Comparison of ENCODE assay signal across 8 mouse cellular contexts in genomic region chr8:105604804-105605381, GRCm38 (mm10). TPM values are rescaled to one million over a fixed set of nuclear protein-coding genes. Genes with fewer than 3 reads are reported as not detected.
DNase-seq lines count a peak whose midpoint lies in the region; ATAC-seq and TF ChIP-seq lines count a peak whose summit lies in the region.

Gene Ripor1, plus strand, starts transcription at chr8:105605255.

- peak; percentile 90 for ATAC-seq in intestine, embryonic 15.5 days
- peak; percentile 61 for ATAC-seq in limb, embryonic 11.5 days (ENCODE audit: insufficient number of reproducible peaks, low FRiP score, low TSS enrichment, low read depth)
- peak; percentile 74 for ATAC-seq in midbrain, embryonic 12.5 days (ENCODE audit: low FRiP score, low read depth)

- no peaks in the 10 kb centered on the region for H3K9me3 ChIP-seq in intestine, embryonic 15.5 days
- no peaks in the 10 kb centered on the region for H3K9me3 ChIP-seq in limb, embryonic 11.5 days (ENCODE audit: control insufficient read depth, low read length)
- no peaks in the 10 kb centered on the region for H3K9me3 ChIP-seq in midbrain, embryonic 12.5 days

- DNase-seq in urinary bladder, adult 18-20 months (ENCODE audit: low spot score in 2 of 2): peak; percentile 63 to 77
- no peak for DNase-seq in urinary bladder, postnatal 10 days (ENCODE audit: low spot score)
- DNase-seq in embryo, embryonic 11.5 days (ENCODE audit: low read depth, low spot score): peak; percentile 73
- DNase-seq in gastrocnemius, postnatal 4 days (ENCODE audit: low spot score in 2 of 2): peak; percentile 71 to 81
- DNase-seq in limb, embryonic 11.5 days (ENCODE audit: low spot score): peak; percentile 84
- DNase-seq in spleen, adult 2 months (ENCODE audit: low read depth in 1 of 2, low spot score in 2 of 2): peak; percentile 54 to 74

- H3K27me3 ChIP-seq in intestine, embryonic 15.5 days (replicated peaks): no peaks in the 10 kb centered on the region
- H3K27me3 ChIP-seq in limb, embryonic 11.5 days (ENCODE audit: control insufficient read depth, insufficient read depth, low read length): no peaks in the 10 kb centered on the region
- peaks cover 4% of the 10 kb centered on the region for H3K27me3 ChIP-seq in midbrain, embryonic 12.5 days
- no peaks in the 10 kb centered on the region for H3K27me3 ChIP-seq in spleen, adult 2 months (ENCODE audit: control insufficient read depth, insufficient read depth, low read length)

- peak within 1 kb of the TSS; percentile 93 for H3K4me2 ChIP-seq in intestine, embryonic 15.5 days (replicated peaks)
- peak within 1 kb of the TSS; percentile 93 for H3K4me2 ChIP-seq in limb, embryonic 11.5 days (ENCODE audit: low read depth, severe bottlenecking)
- peak within 1 kb of the TSS; percentile 87 for H3K4me2 ChIP-seq in midbrain, embryonic 12.5 days (replicated peaks)

- peak within 1 kb of the TSS; percentile 89 for H3K27ac ChIP-seq in intestine, embryonic 15.5 days
- peak within 1 kb of the TSS; percentile 58 for H3K27ac ChIP-seq in limb, embryonic 11.5 days (replicated peaks; ENCODE audit: low read depth, low read length)
- peak within 1 kb of the TSS; percentile 92 for H3K27ac ChIP-seq in midbrain, embryonic 12.5 days (replicated peaks)
- H3K27ac ChIP-seq in spleen, adult 2 months (ENCODE audit: insufficient read depth, low read length): peak within 1 kb of the TSS; percentile 82

- peak; percentile 48; the same call in 1 of the 2 replicates for TF ChIP-seq POLR2A in spleen, adult 2 months (IDR thresholded peaks at IDR 0.05; ENCODE audit: low read depth, low read length)

- H3K9ac ChIP-seq in intestine, embryonic 15.5 days: peak within 1 kb of the TSS; percentile 83
- H3K9ac ChIP-seq in limb, embryonic 11.5 days (ENCODE audit: low read length): peak within 1 kb of the TSS; percentile 83
- peak within 1 kb of the TSS; percentile 91 for H3K9ac ChIP-seq in midbrain, embryonic 12.5 days (replicated peaks)

- no peaks in the 10 kb centered on the region for H3K36me3 ChIP-seq in intestine, embryonic 15.5 days
- H3K36me3 ChIP-seq in limb, embryonic 11.5 days (ENCODE audit: control insufficient read depth, insufficient read depth, low read length): no peaks in the 10 kb centered on the region; the same call in 1 of the 2 replicates
- H3K36me3 ChIP-seq in midbrain, embryonic 12.5 days: no peaks in the 10 kb centered on the region
- H3K36me3 ChIP-seq in spleen, adult 2 months (ENCODE audit: control insufficient read depth, insufficient read depth, low read length): no peaks in the 10 kb centered on the region

- TF ChIP-seq CTCF in spleen, adult 2 months (IDR thresholded peaks at IDR 0.05; ENCODE audit: extremely low read depth, insufficient read depth, insufficient read length, insufficient replicate concordance): no peak; the same call in 1 of the 2 replicates

- peaks cover 25% of the 10 kb centered on the region for H3K4me1 ChIP-seq in intestine, embryonic 15.5 days (replicated peaks)
- peaks cover 18% of the 10 kb centered on the region for H3K4me1 ChIP-seq in limb, embryonic 11.5 days (ENCODE audit: control insufficient read depth, insufficient read depth, low read length)
- peaks cover 28% of the 10 kb centered on the region for H3K4me1 ChIP-seq in midbrain, embryonic 12.5 days
- H3K4me1 ChIP-seq in spleen, adult 2 months (ENCODE audit: control insufficient read depth, insufficient read depth, insufficient read length): peaks cover 26% of the 10 kb centered on the region

- H3K4me3 ChIP-seq in intestine, embryonic 15.5 days (replicated peaks): peak within 1 kb of the TSS; percentile 74
- peak within 1 kb of the TSS; percentile 70 for H3K4me3 ChIP-seq in limb, embryonic 11.5 days (ENCODE audit: low read depth, low read length)
- peak within 1 kb of the TSS; percentile 82 for H3K4me3 ChIP-seq in midbrain, embryonic 12.5 days
- H3K4me3 ChIP-seq in spleen, adult 2 months (ENCODE audit: extremely low read depth, insufficient read depth, insufficient read length): peak within 1 kb of the TSS; percentile 76

- under 1% methylated on average over 39 of the region's 42 CpGs for WGBS in intestine, embryonic 15.5 days
- WGBS in limb, embryonic 11.5 days: under 1% methylated on average over 37 of the region's 42 CpGs
- under 1% methylated on average over 40 of the region's 42 CpGs for WGBS in midbrain, embryonic 12.5 days
- 2% methylated on average over 33 of the region's 42 CpGs for WGBS in spleen, adult 2 months

RNA-seq across cellular contexts. Expression of gene Ripor1, which starts in this region (rescaled TPM):
- total RNA-seq in gastrocnemius, postnatal 4 days (2021): 10 to 100 TPM; 31.9 to 32.4 TPM
- 18.4 and 18.5 TPM in 2 replicates for polyA plus RNA-seq in intestine, embryonic 15.5 days (2015; fragmentation: Nextera tagmentation; extraction: Ambion mirVana)
- polyA plus RNA-seq in limb, embryonic 11.5 days (2014; fragmentation: Nextera tagmentation; extraction: Ambion mirVana): 13.1 and 14.1 TPM in 2 replicates
- polyA plus RNA-seq in midbrain, embryonic 12.5 days (2016; fragmentation: Nextera tagmentation; extraction: Ambion mirVana): 19.5 and 21.7 TPM in 2 replicates
- 25.6 and 26.5 TPM in 2 replicates for polyA plus RNA-seq in spleen, adult 2 months (2012; rRNA removed)
